Mouse (Mus musculus) lung, postnatal 0 days (tissue): ENCODE measurements around the gene Tuba3a. TPM values are rescaled to one million over a fixed set of nuclear protein-coding genes. Genes with fewer than 3 reads are reported as not detected.
A peak's percentile ranks its signal among the peaks of the same experiment; 100 is the strongest.
"Not testable (repeated sequence)": the region's sequence is repeated elsewhere in the genome, so short reads cannot be mapped to it uniquely, and the experiment has no call there.

Experiments
- ATAC-seq: fragments of 200-750 bp; cut with Nextera tagmentation; 2 replicates; pipeline ENCODE4 v1.8.0; 2017; ENCODE audit warnings: moderate library complexity
- DNase-seq: peaks from one replicate; pipeline ENCODE4 v3.0.0-alpha.2; 2016; ENCODE audit warnings: low spot score
- H3K27ac ChIP-seq: fragments of 300-500 bp; sonication (generic); 2 replicates; pipeline ENCODE4 v1.5.1; 2014; ENCODE audit warnings: antibody characterized with exemption, mild to moderate bottlenecking, low read length, mixed read lengths
- H3K27me3 ChIP-seq: fragments of 300-500 bp; sonication (generic); replicated peaks from 2 replicates; pipeline ENCODE4 v1.6.1; 2014; ENCODE audit warnings: low read length, mixed read lengths; ENCODE audit not compliant: insufficient read depth
- H3K36me3 ChIP-seq: fragments of 300-500 bp; sonication (generic); 2 replicates; pipeline ENCODE4 v1.6.1; 2014; ENCODE audit warnings: low read length, mixed read lengths; ENCODE audit not compliant: insufficient read depth
- H3K4me1 ChIP-seq: fragments of 300-500 bp; sonication (generic); 2 replicates; pipeline ENCODE4 v1.6.1; 2014; ENCODE audit warnings: antibody characterized with exemption, low read depth, low read length, mixed read lengths; ENCODE audit not compliant: insufficient read depth
- H3K4me2 ChIP-seq: fragments of 300-500 bp; sonication (generic); replicated peaks from 2 replicates; pipeline ENCODE4 v1.6.1; 2014; ENCODE audit warnings: low read depth, mild to moderate bottlenecking, low read length, moderate library complexity, mixed read lengths
- H3K4me3 ChIP-seq: fragments of 300-500 bp; sonication (generic); 2 replicates; pipeline ENCODE4 v1.5.1; 2014; ENCODE audit warnings: low read depth, low read length
- H3K9ac ChIP-seq: fragments of 300-500 bp; sonication (generic); replicated peaks from 2 replicates; pipeline ENCODE4 v1.6.1; 2014; ENCODE audit warnings: low read depth, mild to moderate bottlenecking
- H3K9me3 ChIP-seq: fragments of 300-500 bp; sonication (generic); 2 replicates; pipeline ENCODE4 v1.6.1; 2016; ENCODE audit warnings: low read length, mixed read lengths
- CTCF ChIP-seq: IDR thresholded peaks from 2 replicates; pipeline ENCODE4 v1.5.1; 2016; ENCODE audit warnings: antibody characterized with exemption, mild to moderate bottlenecking
- EP300 ChIP-seq: IDR thresholded peaks from 2 replicates; pipeline ENCODE4 v1.6.1; 2016; ENCODE audit warnings: antibody characterized with exemption, mild to moderate bottlenecking, control low read depth
- WGBS: fragments of 180-500 bp; shearing (Covaris S2); extraction: QIAGEN DNeasy Blood & Tissue Kit; methylation state at CpG from one replicate; pipeline ENCODE4 v1.1.7; 2014; 5-methylcytosine and 5-hydroxymethylcytosine counted together
- polyA plus RNA-seq: library from polyadenylated mRNA; unstranded; fragments of >200 nt; fragmentation: Nextera tagmentation; extraction: Ambion mirVana; gene quantifications from 2 replicates; pipeline ENCODE4 v1.2.1, GENCODE M21; 2015

The Tuba3a gene
- polyA plus RNA-seq, 1 experiment from 2014 or later = not detected

DNA sequence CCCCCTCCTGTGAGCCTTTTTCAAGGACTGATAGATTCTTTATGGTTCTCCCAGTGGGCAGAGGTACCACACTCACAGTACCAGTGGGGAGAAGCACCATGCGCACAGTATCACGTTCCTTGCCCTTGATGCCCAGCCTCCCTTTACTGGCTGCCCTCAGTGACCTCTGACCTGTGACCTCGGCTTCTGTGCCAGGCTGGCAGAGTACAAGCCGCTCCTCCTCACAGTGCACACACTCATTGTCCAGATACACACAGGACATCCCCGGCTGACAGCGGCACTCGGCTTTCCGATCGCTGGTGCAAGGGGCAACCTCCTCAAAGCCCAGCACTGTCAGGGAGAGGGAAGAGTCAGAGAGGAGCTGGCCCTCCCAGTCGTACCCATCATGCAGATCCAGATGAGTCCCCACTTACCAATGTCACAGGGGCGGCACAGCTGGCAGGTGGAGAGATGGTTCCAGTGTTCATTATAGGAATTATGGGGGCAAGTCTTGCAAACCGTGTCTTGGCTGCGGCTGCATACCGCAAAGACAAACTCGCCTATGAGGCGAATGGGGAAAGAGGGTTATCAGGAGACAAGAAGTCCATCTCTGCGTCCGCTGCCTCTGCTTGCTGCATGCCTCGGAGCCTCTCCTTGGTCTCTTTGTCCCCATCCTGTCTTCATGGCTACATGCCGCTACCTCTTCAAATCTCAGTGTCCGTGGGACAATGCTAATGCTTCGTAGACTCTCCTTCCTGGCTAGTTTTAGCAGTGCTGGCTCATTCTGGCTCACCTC is 26.9 kb upstream of the Tuba3a start:
- Histone ChIP-seq H3K36me3 (peaks cover 7% of the 10 kb centered on the region; the same call in 1 of the 2 replicates), H3K4me1 (peaks cover 17% of the 10 kb centered on the region), H3K27ac (peak overlapping the region; percentile 94), H3K27me3 (no peaks in the 10 kb centered on the region), H3K9ac (peak overlapping the region; percentile 94), H3K9me3 (no peaks in the 10 kb centered on the region), H3K4me3 (peak overlapping the region; percentile 71), H3K4me2 (peak overlapping the region; percentile 90)
- 28% methylated on average over 22 of the region's 22 CpGs for WGBS
- TF ChIP-seq EP300 (no peak), CTCF (no peak)
- ATAC-seq (no peak), DNase-seq (no peak)

DNA sequence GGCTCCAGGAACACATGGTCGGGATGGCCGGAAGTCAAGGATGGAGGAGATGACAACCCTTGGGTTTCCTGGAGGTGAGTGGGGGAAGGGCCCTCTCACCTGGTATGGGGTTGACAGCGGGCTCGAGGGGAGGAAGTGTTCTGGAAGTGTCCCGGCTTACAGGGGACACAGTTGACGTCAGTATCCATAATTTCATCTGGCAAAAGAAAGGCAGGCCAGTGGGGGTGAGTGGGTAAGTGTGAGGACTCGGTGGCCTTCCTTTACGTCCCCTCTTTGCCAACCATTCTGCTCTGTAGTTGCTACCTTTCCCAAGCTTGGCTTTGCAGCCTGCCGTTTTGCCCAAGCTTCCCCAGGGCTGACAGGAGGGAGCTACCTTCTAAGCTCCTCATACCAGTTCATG is 26.3 kb upstream of the Tuba3a start:
- Histone ChIP-seq H3K27ac (no peak overlapping the region), H3K9ac (peak overlapping the region; percentile 94), H3K9me3 (no peaks in the 10 kb centered on the region), H3K4me2 (peak overlapping the region; percentile 90), H3K36me3 (peaks cover 9% of the 10 kb centered on the region; the same call in 1 of the 2 replicates), H3K27me3 (no peaks in the 10 kb centered on the region), H3K4me1 (peaks cover 17% of the 10 kb centered on the region), H3K4me3 (peak overlapping the region; percentile 71)
- WGBS = 62% methylated on average over 9 of the region's 9 CpGs
- ATAC-seq (no peak), DNase-seq (no peak)
- TF ChIP-seq EP300 (no peak), CTCF (no peak)

DNA sequence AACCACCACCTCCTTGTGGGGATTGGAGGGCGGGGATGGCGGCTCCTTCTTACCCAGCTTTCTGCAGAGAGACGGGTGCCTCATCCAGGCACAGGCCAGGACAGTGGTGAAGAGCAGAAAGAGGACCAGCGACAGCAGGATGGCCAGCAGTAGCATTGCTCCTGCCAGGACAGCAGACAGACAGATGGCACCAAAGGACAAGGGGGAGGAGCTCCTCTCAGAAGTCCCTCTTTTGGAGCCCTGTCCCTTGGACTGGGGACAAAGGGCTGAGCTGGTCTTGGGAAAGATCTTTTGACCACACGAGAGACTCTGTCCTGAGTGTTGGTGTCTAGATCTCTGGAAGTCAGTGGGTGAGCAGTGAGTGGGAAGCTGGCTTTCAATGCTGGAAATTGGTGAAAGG is 23.6 kb upstream of the Tuba3a start:
- no peaks in the 10 kb centered on the region for H3K27me3 ChIP-seq
- no peak for DNase-seq
- no peak for ATAC-seq
- TF ChIP-seq EP300 = no peak
- TF ChIP-seq CTCF = no peak
- H3K4me3 ChIP-seq = no peak overlapping the region
- no peak overlapping the region for H3K9ac ChIP-seq
- no peak overlapping the region for H3K27ac ChIP-seq
- H3K4me2 ChIP-seq = no peak overlapping the region
- peaks cover 14% of the 10 kb centered on the region for H3K4me1 ChIP-seq
- 64% methylated on average over 5 of the region's 5 CpGs for WGBS
- H3K36me3 ChIP-seq = peaks cover 17% of the 10 kb centered on the region
- H3K9me3 ChIP-seq = no peaks in the 10 kb centered on the region

DNA sequence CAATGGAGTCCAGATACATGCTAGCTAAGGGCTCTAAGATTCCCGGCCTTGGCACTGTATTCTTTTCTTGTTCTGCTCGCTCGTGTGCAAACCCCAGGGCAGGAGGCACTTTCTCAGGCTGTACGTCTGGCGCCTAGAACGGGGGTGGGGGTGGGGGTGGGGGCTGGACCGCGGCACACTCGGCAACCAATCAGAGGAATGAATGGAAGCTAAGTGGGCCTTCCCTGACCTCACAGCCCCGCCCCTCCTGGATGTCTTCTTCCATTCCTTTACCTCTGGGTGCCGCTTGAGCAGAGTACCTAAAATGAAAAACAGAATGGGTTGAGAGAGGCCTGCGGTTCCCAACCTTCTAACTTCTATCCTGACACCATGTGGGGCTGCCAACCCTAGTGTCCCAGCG is 23.1 kb upstream of the Tuba3a start:
- Histone ChIP-seq H3K4me2 (no peak overlapping the region), H3K27ac (no peak overlapping the region), H3K36me3 (peaks cover 17% of the 10 kb centered on the region), H3K9me3 (no peaks in the 10 kb centered on the region), H3K27me3 (no peaks in the 10 kb centered on the region), H3K4me1 (peaks cover 9% of the 10 kb centered on the region), H3K9ac (no peak overlapping the region), H3K4me3 (no peak overlapping the region)
- TF ChIP-seq EP300 = no peak
- no peak for TF ChIP-seq CTCF
- ATAC-seq (no peak), DNase-seq (no peak)
- WGBS = 31% methylated on average over 13 of the region's 13 CpGs

DNA sequence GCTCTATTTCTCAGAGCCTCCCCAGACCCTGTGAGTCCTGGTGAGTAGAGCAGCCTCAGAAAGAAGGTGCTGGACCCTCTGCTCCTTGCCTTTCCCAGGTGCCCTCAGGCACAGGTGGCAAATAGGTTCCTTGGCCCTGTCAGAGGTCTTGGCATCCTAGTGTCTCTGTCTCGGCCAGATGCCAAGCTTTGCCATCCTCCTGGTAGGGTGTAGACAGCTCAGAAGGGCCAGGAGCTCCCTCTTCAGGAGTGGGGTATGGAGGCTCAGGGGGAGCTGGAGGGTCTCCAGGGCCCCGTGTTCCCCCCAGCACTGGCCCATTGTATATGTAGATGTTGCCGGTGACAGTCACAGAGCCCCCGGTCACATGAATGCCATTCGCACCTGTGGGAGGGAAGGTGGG is 21.2 kb upstream of the Tuba3a start:
- Histone ChIP-seq H3K9me3 (no peaks in the 10 kb centered on the region), H3K9ac (no peak overlapping the region), H3K4me3 (no peak overlapping the region), H3K27ac (no peak overlapping the region), H3K4me2 (no peak overlapping the region), H3K4me1 (peaks cover 4% of the 10 kb centered on the region), H3K36me3 (peaks cover 17% of the 10 kb centered on the region), H3K27me3 (no peaks in the 10 kb centered on the region)
- TF ChIP-seq EP300 = no peak
- TF ChIP-seq CTCF = no peak
- 89% methylated on average over 5 of the region's 5 CpGs for WGBS
- ATAC-seq (no peak), DNase-seq (no peak)

DNA sequence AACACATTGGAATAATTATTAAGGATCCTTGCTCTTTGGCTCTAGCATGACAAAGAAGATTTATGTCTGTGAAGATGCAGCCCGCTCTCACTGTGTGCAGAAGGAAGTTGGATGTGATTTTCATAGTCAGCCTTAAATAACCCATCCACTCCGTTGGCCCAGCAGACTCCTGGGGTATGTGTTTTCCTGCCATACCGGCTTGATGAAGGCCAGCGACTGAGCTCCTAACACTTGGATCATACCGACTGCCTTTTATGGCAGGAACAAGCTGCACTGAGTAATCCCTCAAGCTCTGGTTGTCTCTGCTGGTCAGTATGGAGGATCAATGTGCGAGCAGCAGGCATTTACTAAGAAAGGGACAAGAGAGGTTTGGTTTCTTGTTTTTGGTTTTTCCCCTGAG is 19.6 kb upstream of the Tuba3a start:
- Histone ChIP-seq H3K4me2 (no peak overlapping the region), H3K4me3 (no peak overlapping the region), H3K4me1 (no peaks in the 10 kb centered on the region; the same call in 1 of the 2 replicates), H3K9ac (no peak overlapping the region), H3K36me3 (peaks cover 12% of the 10 kb centered on the region), H3K27me3 (no peaks in the 10 kb centered on the region), H3K27ac (no peak overlapping the region), H3K9me3 (no peaks in the 10 kb centered on the region)
- TF ChIP-seq CTCF (no peak), EP300 (no peak)
- no peak for ATAC-seq
- 87% methylated on average over 6 of the region's 6 CpGs for WGBS
- no peak for DNase-seq

DNA sequence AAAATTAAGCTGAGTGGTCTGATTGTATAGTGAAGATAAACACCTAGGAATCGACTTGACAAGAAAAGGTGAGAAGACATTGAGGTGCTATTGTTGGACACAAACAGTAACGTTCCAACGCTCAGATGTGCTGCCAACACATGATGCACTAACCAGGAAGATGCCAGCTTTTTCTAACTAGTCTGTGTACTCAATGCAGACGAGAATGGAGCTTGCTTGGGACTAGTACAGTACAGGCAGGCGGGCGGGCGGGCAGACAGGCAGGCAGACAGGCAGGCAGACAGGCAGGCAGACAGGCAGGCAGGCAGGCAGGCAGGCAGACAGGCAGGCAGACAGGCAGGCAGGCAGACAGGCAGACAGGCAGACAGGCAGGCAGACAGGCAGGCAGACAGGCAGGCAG is 18.6 kb upstream of the Tuba3a start:
- not testable (repeated sequence) for H3K9me3 ChIP-seq, H3K4me3 ChIP-seq, ATAC-seq, H3K27me3 ChIP-seq, DNase-seq, H3K9ac ChIP-seq, H3K27ac ChIP-seq, H3K4me1 ChIP-seq, H3K4me2 ChIP-seq
- WGBS = 81% methylated on average over 7 of the region's 7 CpGs
- peaks cover 12% of the 10 kb centered on the region for H3K36me3 ChIP-seq
